Mouse (Mus musculus): ENCODE data around the gene Dad1.

Gene Dad1

DNA sequence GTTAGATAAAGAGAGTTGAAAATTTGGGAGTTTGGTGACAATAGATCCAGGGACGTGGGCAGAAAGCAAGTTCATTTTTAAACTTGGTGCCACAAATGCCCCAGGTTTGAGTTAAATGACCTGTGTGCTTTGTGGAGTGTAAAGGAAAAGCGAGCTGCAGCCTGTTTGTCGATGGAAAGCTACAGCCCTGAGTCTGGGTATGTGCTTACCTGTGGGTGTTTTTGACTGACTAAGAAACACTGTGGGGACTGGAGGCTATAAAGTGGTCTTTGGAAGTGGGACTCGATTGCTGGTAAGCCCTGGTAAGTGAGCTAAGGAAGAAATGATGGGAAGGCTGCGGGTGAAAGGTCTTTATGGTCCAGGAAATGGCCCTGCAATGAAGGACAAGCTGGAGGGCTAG is 47.6 kb downstream of the Dad1 start:
- DNase-seq (ENCODE audit: extremely low spot score), result no peak

DNA sequence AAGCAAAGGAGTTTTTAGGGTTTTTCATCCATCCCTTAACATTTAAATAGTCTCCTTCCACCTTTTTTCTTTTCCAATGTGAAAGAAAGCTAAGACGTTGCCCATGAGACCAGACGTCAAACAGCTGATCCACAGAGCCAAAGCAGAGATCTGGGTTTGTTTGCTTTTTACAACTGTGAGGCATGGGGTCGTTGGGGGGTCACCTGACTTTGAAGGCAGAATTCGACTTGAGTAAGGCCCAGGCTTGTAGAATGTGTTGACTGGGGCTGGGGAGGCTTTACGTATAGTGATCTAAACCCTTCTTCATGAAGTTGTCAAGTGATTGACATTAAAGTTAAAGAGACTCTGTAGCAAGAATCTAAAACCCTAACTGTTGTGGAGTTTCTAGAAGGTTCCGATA is 48.0 kb downstream of the Dad1 start:
- DNase-seq (ENCODE audit: extremely low spot score), result no peak

DNA sequence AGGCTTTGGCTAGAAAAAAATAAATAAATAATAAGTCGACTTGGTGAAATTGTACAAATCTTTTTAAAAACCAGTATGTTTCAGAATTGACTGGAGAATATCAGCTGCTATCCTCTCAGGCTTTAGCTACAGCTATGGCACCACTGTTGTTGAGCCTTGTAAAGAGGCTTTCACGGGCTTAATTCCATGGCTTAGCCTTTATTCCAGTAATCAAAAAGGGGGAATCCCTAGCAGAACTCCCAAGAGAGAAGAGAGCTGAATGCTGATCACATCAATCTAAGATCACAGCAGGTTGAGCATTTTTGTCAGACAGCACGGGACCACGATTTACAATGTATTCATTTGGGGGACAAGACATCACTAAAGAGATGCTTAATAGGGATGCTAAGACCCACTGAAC is 49.1 kb downstream of the Dad1 start:
- DNase-seq (ENCODE audit: extremely low spot score), result no peak

DNA sequence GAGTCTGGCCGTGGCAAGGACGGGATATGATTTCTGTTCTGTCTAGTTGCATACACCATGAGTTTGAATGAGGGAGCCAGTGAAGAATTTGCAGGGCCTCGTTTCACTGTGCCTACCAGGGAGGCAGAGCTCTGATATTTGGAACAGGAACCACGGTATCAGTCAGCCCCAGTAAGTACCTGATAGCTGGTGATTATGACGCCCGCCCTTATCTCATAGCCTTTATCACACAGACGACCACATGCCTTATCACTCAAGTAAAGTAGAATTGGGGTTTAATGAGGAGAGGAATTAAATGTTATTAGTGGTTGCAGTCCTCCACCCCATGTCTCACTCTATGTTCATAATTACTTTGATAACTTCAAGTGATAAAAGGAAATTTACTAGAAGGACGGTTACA is 49.6 kb downstream of the Dad1 start:
- no peak for DNase-seq (ENCODE audit: extremely low spot score)

DNA sequence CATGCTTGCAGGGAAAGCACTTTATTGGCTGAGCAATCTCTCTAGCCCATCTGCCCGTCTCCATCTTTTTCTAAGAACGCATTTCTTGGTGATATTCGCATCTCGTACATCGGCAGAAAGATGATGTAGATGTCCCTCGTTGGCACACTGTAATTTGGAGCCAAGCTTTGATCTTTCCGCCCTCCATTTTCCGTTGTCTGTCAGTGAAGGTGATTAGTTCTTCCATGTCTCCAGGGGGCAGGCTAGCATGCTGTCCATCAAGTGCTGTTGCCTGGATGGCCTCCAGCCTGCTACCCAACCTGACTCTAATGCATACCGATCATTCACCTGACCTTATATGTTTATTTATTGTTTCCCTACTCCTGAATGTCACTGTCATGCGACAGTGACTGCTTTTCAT is 50.1 kb downstream of the Dad1 start:
- no peak for DNase-seq (ENCODE audit: extremely low spot score)

DNA sequence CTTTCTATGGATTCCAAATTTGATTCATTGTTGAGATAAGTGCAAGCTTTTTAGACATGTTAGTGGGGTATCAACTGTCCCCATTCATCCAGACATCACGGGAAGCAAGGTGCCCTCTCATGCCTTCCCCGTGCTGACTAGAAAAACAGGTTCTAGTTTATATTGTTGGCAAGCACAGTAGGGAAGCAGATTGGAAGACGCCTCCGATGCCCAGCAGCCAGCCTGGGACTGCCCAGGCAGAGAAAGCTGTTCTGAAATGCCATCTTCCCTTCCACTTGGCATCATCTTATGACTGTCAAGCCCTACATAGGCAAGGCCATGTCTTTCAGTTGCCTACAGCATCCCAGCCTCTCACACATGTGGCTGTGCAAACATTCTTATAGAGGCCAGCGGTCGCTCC is 50.7 kb downstream of the Dad1 start:
- no peak for DNase-seq (ENCODE audit: extremely low spot score)

DNA sequence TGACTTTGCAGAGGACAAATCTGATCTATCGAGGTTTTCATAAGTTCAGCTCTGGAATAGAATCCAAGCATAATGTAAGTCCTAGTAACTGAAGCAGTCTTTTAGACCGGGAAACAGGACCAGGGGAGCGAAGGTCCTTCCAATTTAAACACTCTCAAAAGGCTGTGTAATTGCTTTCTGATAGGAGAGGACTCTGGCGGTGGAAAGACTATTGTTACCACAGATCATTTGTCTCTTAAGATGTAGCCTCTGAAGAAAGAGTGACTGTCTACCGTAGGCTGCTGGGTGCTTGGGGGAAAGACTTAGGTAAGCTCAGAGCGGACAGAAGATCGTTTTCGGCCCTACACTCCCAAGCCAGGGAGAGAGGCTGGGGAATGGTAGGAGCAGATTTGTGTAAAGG is 53.5 kb downstream of the Dad1 start:
- DNase-seq (ENCODE audit: extremely low spot score), result no peak

DNA sequence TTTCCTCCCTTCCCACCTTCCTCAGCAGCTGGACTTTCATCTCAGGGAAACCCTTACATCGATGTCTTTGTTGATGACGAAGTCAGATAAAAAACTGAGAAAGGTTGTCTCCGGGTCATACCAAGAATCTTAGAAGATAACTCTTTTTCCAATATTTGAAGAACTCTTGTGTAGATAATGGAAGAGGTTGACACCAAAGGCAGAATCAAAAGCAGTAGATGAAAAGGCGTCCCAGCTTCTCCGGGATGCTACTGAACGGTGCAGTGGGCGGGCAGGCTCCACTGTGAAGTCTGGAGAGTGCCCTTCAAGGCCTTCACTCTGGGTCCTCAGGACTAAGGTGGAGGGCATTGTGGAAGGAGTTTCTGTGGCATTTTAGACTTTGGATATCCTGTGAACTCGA is 54.2 kb downstream of the Dad1 start:
- DNase-seq (ENCODE audit: extremely low spot score), result no peak

DNA sequence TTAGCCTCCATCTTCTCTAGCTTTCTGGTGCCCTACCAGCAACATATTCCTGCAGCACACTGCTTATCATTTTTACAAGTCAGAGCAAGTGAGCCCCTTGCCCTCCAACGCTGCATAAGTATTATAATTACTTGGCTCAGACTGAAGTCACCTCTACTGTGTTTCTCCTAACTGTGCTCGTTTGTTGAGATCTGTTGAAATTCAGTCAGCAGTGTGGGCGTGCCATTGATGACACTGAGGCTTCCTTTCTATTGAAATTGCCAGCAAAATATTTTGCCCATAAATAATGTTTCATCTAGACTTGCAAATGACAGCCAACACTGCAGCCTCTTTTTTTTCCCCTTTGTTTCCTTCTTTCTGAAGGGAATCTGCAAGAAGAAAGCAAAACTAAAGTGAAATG is 56.2 kb downstream of the Dad1 start:
- no peak for DNase-seq (ENCODE audit: extremely low spot score)

DNA sequence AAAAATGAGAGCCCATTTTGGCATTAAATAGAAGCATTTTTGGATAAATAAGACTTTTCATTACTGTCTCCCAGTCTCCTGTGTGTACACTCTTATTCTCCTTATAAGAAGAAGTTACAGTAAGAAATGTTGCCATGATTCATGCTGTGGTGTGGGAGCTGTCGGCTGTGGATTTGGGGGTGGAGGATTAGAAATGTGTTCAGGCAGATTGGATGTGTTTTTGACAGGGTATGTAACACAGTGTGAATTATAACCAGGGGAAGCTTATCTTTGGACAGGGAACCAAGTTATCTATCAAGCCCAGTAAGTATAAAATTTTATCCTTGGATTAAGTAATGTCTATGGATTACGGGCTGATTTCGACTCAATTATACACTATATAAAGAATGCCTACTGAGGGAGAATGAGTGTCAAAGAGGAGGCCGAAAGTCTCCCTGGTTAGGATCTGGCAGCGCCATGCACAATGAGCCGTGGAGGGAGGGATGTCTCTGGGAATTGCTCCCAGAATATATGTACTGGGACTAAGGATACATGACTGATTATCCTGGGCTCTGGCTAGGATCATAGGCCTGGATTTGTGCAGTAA is 58.0 kb downstream of the Dad1 start:
- no peak for DNase-seq (ENCODE audit: extremely low spot score)

DNA sequence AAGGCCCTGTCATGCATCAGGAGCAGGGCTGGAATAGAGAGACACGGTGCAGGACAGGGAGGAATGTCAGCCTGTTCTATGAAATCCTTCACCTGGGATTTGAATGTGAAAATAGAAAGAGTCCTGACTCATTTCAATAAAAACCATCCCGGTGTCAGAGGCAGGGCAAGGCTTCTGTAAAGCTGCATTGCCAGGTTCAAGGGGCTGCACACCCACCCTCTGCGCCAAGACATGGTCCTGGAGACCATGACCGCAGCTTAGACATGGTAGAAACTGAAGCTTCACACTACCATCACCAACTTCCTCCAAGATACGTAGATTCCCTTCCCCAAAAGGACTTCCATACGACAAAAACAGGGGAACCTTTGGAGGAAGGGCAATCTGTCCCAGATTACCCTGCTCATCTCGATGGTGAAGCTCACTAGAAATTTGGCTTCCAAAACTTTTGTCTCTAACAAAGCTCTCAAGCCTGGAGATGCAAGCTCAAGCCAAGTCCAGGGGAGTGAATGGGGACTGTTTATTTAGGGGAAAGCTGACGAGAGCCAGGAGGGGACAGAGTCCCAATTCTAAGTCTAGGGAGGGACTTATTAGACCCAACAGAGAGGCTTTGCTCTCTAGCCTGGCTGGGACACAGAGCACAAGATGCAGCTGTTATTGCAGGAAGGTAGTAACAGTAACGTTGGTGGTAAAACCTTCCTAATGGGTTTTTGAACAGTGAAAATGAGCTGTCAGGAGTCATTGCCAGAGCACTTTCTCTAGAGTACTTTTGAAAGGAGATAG is 60.4 kb downstream of the Dad1 start:
- no peak for DNase-seq (ENCODE audit: extremely low spot score)

DNA sequence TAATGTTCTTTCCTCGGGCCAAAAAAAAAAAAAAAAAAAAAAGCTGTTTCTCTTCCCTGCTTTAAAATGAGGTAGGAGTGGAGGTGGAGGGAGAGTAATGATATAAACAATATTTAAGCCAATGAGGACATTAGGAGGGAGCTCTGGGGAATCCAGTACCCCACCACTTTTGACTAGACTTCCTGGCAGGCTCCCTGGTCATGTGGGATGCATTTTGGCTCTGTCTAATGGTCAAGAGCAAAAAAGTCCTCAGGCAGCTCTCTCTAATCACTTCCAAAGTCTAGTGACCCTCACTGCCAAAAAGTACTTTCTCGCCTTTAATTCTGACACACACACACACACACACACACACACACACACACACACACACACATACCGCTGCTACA is 61.4 kb downstream of the Dad1 start:
- no peak for DNase-seq (ENCODE audit: extremely low spot score)

DNA sequence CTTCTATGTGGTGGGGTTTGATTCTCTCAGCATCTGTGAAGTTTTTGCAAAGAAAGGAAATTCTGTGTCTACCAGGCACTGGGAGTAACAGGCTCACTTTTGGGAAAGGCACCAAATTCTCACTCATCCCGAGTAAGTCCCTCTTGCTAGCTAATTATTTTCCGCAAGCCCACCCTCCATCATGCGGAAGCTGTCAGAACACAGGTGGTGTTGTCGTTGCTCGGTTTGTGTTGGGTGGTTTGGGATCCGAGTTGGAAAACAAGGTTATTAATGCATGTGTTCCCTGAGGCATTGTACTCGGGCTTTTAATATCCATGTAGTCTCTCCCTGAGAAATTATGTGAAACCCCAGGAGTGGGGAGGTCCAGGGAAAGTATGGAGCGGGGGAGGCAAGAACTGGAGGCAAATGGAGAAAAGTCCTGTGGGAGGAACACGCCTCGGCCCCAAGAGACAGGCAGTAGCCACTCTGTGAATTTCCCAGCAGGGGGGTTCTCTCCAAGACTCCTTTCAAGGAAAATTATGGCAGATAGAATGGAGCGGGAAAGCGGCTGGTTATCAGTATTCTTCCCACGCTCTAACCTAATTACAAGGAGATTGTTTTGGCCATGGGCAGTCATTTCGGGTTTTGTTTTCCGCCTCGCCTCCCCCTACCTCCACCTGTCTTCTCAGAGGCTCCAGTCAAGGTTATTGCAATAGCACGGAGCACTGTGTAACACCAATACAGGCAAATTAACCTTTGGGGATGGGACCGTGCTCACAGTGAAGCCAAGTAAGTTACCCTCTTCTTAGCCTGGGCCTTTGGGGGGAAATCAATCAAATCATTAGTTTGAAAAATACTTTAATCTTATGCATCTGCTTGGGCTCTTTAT is 62.1 kb downstream of the Dad1 start:
- no peak for DNase-seq (ENCODE audit: extremely low spot score)

DNA sequence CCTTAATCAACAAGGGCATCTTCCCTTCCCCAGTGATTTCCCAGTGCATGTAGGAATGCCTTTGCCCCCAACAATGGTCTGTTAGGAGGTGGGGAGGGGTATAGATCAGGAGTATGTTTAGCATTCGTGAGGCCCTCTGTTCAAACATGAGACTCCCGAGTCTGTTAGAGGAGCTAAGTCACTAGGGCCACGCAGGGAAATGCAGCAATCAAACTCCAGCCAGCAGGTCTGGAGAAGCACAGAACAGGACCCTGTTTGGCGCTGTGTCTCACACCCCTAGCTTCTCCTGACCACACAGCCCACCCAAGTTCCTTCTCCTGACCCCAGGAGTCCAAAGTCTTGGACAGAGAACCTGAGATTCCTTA is 62.9 kb downstream of the Dad1 start:
- DNase-seq (ENCODE audit: extremely low spot score), result no peak

DNA sequence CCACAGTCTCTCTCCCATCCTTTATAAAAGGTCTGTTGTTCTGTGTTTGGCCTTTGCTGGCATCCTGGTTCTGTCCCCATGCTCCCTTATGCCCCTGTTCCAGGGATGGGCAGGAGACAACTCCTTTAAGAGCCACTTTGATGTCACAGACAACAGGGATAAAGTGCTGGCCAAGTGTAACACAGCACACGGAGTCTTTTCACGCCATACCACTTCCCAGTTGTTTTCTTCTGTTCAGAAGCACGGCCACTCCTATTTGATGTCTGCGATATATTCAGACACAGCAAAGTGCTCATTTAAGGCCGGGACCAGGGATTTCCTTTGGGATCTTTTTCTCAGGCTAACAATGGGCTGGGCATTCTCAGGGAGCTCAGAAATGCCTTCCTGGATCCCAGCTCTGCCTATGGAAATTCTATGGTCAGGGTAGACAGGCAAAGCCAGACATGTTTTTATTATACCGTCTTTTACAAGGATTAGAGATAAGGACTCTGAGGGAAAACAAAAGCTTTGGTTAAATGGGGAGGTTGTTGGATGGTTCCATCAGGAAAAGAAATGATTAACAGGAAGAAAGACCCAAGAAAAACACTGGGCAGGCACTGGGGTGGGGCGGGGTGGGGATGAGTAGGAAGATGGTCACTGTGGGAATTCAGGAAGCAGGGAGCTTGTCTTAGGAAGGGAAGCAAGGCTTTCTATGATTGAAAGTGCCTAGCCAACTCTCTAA is 63.4 kb downstream of the Dad1 start:
- DNase-seq (ENCODE audit: extremely low spot score), result no peak

DNA sequence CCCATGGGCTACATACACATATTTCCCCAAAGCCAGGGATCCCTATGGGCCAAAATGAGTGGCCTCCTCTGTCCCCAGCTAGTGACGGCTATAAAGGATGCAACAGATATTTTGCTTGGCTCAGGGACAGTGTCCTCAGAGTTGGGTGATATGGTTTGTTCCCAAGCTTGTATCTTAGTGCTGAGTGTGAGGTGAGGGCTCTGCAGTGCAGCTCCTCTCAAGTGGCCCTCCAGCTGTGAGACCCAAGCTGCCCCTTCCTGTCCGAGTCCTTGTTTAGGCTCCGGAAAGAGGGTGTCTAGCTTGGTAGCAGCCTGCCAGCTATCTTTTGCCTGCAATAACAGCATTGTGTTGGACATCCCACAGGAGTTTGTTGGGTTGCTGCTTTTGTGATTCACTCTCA is 64.6 kb downstream of the Dad1 start:
- DNase-seq (ENCODE audit: extremely low spot score), result no peak

DNA sequence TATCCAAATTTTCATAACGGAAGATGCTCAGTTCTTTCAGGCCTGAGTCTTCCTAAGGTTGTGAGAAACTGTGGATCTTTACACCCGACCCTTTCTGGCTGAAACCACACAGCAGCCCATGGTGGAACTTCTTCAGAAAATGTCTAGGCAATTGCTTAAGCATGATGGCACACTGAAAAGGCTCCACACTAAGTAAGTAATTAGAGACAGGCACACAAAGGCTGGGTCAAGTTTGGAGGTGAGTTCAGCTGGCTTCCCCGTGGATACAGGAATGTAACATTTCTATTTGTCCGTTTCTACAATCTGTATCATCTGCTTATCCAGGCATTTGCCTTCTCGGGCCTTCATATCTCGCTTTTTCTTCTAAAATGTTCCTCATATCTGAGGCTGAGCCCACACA is 66.7 kb downstream of the Dad1 start:
- DNase-seq (ENCODE audit: extremely low spot score), result no peak

Measured in embryo, embryonic 9.5 days (tissue).